Mouse (Mus musculus): ENCODE results near the gene Hcfc1. TPM values are rescaled to one million over a fixed set of nuclear protein-coding genes. Genes with fewer than 3 reads are reported as not detected.

The Hcfc1 gene
- 43.7 TPM for polyA plus RNA-seq (2014; fragmentation: Illumina TruSeq; extraction: RNeasy Lipid Tissue Mini Kit (QIAGEN cat#74804))

GRCm38 (mm10) chrX:73966248-73967176, at the start of gene Hcfc1:
TSS of gene Hcfc1 (minus strand) at chrX:73966357.

GRCm38 (mm10) chrX:73930402-73931062, 35.6 kb downstream of the Hcfc1 start, which contains the start of gene Renbp:
TSS of gene Renbp (minus strand) at chrX:73930850.

GRCm38 (mm10) chrX:73921823-73922549, 44.2 kb downstream of the Hcfc1 start, which contains the start of the genes Arhgap4 and Naa10:
TSS of gene Arhgap4 (minus strand) at chrX:73921870.
TSS of gene Naa10 (minus strand) at chrX:73921944.

GRCm38 (mm10) chrX:73895719-73896118, 70.4 kb downstream of the Hcfc1 start, which contains the start of gene L1cam:
TSS of gene L1cam (minus strand) at chrX:73896105.

Other genes starting within 250 kb of the Hcfc1 start
- gene Abcd1, start 249.8 kb downstream of the Hcfc1 start, polyA plus RNA-seq (2014; fragmentation: Illumina TruSeq; extraction: RNeasy Lipid Tissue Mini Kit (QIAGEN cat#74804)) = 1.4 TPM
- gene Plxnb3, start 209.3 kb downstream of the Hcfc1 start, polyA plus RNA-seq (2014; fragmentation: Illumina TruSeq; extraction: RNeasy Lipid Tissue Mini Kit (QIAGEN cat#74804)) = not detected
- not detected for gene Srpk3, start 192.0 kb downstream of the Hcfc1 start, polyA plus RNA-seq (2014; fragmentation: Illumina TruSeq; extraction: RNeasy Lipid Tissue Mini Kit (QIAGEN cat#74804))
- gene Idh3g, start 179.5 kb downstream of the Hcfc1 start, polyA plus RNA-seq (2014; fragmentation: Illumina TruSeq; extraction: RNeasy Lipid Tissue Mini Kit (QIAGEN cat#74804)) = 19.0 TPM
- 14.9 TPM for gene Ssr4, start 179.3 kb downstream of the Hcfc1 start, polyA plus RNA-seq (2014; fragmentation: Illumina TruSeq; extraction: RNeasy Lipid Tissue Mini Kit (QIAGEN cat#74804))
- 1.2 TPM for gene Pdzd4, start 141.4 kb downstream of the Hcfc1 start, polyA plus RNA-seq (2014; fragmentation: Illumina TruSeq; extraction: RNeasy Lipid Tissue Mini Kit (QIAGEN cat#74804))
- not detected for gene Avpr2, start 74.3 kb downstream of the Hcfc1 start, polyA plus RNA-seq (2014; fragmentation: Illumina TruSeq; extraction: RNeasy Lipid Tissue Mini Kit (QIAGEN cat#74804))
- 0.48 TPM for gene L1cam, start 70.3 kb downstream of the Hcfc1 start, polyA plus RNA-seq (2014; fragmentation: Illumina TruSeq; extraction: RNeasy Lipid Tissue Mini Kit (QIAGEN cat#74804))
- gene Arhgap4, start 44.5 kb downstream of the Hcfc1 start, polyA plus RNA-seq (2014; fragmentation: Illumina TruSeq; extraction: RNeasy Lipid Tissue Mini Kit (QIAGEN cat#74804)) = 0.46 TPM
- gene Naa10, start 44.4 kb downstream of the Hcfc1 start, polyA plus RNA-seq (2014; fragmentation: Illumina TruSeq; extraction: RNeasy Lipid Tissue Mini Kit (QIAGEN cat#74804)) = 6.2 TPM
- 2.0 TPM for gene Renbp, start 35.5 kb downstream of the Hcfc1 start, polyA plus RNA-seq (2014; fragmentation: Illumina TruSeq; extraction: RNeasy Lipid Tissue Mini Kit (QIAGEN cat#74804))
- 50.0 TPM for gene Irak1, start 57.6 kb upstream of the Hcfc1 start, polyA plus RNA-seq (2014; fragmentation: Illumina TruSeq; extraction: RNeasy Lipid Tissue Mini Kit (QIAGEN cat#74804))
- gene Opn1mw, start 161.1 kb upstream of the Hcfc1 start, polyA plus RNA-seq (2014; fragmentation: Illumina TruSeq; extraction: RNeasy Lipid Tissue Mini Kit (QIAGEN cat#74804)) = not detected
- 39.6 TPM for gene Mecp2, start 169.0 kb upstream of the Hcfc1 start, polyA plus RNA-seq (2014; fragmentation: Illumina TruSeq; extraction: RNeasy Lipid Tissue Mini Kit (QIAGEN cat#74804))
- gene Tex28, start 201.5 kb upstream of the Hcfc1 start, polyA plus RNA-seq (2014; fragmentation: Illumina TruSeq; extraction: RNeasy Lipid Tissue Mini Kit (QIAGEN cat#74804)) = not detected
- gene Tktl1, start 210.9 kb upstream of the Hcfc1 start, polyA plus RNA-seq (2014; fragmentation: Illumina TruSeq; extraction: RNeasy Lipid Tissue Mini Kit (QIAGEN cat#74804)) = 0.17 TPM

All from ovary, adult 10 weeks (tissue).